Mouse (Mus musculus) heart, adult 18-20 months (tissue): Measurements from ENCODE around the gene Krt78. TPM values are rescaled to one million over a fixed set of nuclear protein-coding genes. Genes with fewer than 3 reads are reported as not detected.

ENCODE experiments used
- total RNA-seq, 2 experiments: library from RNA; stranded (reverse); gene quantifications; 2 replicates each; pipeline ENCODE4 v1.2.3; 2021

Krt78 gene
- total RNA-seq, 2 experiments from 2014 or later = 0.07 TPM; not detected in 1

Other genes with a start within 250 kb of the Krt78 start
- gene Krt5, start 241.4 kb downstream of the Krt78 start, total RNA-seq = 1 to 10 TPM in 1 of 2 experiments, not detected in 1; 1.5 TPM
- gene Krt71, start 211.2 kb downstream of the Krt78 start, total RNA-seq = not detected
- not detected for gene Krt72, start 167.8 kb downstream of the Krt78 start, total RNA-seq
- gene Krt73, start 151.9 kb downstream of the Krt78 start, total RNA-seq = not detected
- gene Krt2, start 136.1 kb downstream of the Krt78 start, total RNA-seq = not detected
- gene Krt1, start 103.5 kb downstream of the Krt78 start, total RNA-seq = not detected
- gene Krt77, start 84.6 kb downstream of the Krt78 start, total RNA-seq = not detected
- gene Krt76, start 61.4 kb downstream of the Krt78 start, total RNA-seq = not detected
- gene Krt4, start 29.6 kb downstream of the Krt78 start, total RNA-seq = under 1 TPM in 1 of 2 experiments, not detected in 1; 0.33 TPM
- not detected for gene Krt79, start 14.0 kb downstream of the Krt78 start, total RNA-seq
- 1 to 10 TPM; 1.5 to 3.0 TPM for gene Krt8, start 50.2 kb upstream of the Krt78 start, total RNA-seq
- 1 to 10 TPM; 2.8 to 3.7 TPM for gene Krt18, start 73.9 kb upstream of the Krt78 start, total RNA-seq
- gene Eif4b, start 119.5 kb upstream of the Krt78 start, total RNA-seq = 100 to 1,000 TPM; 151 to 167 TPM
- 100 to 1,000 TPM; 109 to 123 TPM for gene Tns2, start 146.1 kb upstream of the Krt78 start, total RNA-seq
- 10 to 100 TPM; 14.4 to 15.3 TPM for gene Spryd3, start 181.9 kb upstream of the Krt78 start, total RNA-seq
- 10 to 100 TPM; 23.3 to 39.7 TPM for gene Igfbp6, start 190.1 kb upstream of the Krt78 start, total RNA-seq
- not detected for gene Soat2, start 196.2 kb upstream of the Krt78 start, total RNA-seq
- gene Zfp740, start 249.0 kb upstream of the Krt78 start, total RNA-seq = 10 to 100 TPM; 30.6 to 31.5 TPM